Mouse (Mus musculus) right cerebral cortex, postnatal 36 days (tissue): ENCODE measurements around the gene Olfr610.
"Not testable (repeated sequence)": the region's sequence is repeated elsewhere in the genome, so short reads cannot be mapped to it uniquely, and the experiment has no call there.

ENCODE experiments used
- DNase-seq, 2 experiments: peaks; one replicate each; pipeline ENCODE4 v3.0.0; 2022; ENCODE audit warnings: low spot score in 2 of 2, mixed read lengths in 1 of 2

Gene Olfr610

GRCm38 (mm10) chr7:103512022-103512421 lies at the start of gene Olfr610:
Gene Olfr610 (minus strand): TSS chr7:103512122.
- no peak for DNase-seq

GRCm38 (mm10) chr7:103555779-103556178 lies 43.9 kb upstream of the Olfr610 start, which contains the start of gene Olfr615:
Gene Olfr615 (plus strand): TSS chr7:103556079.
- no peak for DNase-seq

- DNase-seq = no peak
These were observed 35.9 kb upstream of the Olfr610 start, which contains the start of gene Olfr613 for GRCm38 (mm10) chr7:103547774-103548173. Gene Olfr613 (plus strand): TSS chr7:103548074.

- DNase-seq = not testable (repeated sequence)
These were observed 30.7 kb upstream of the Olfr610 start, which contains the start of gene Olfr612 for GRCm38 (mm10) chr7:103542617-103543016. Gene Olfr612 (minus strand): TSS chr7:103542717.

GRCm38 (mm10) chr7:103520746-103521145 lies 8.8 kb upstream of the Olfr610 start, which contains the start of gene Olfr611:
Gene Olfr611 (minus strand): TSS chr7:103520846.
- not testable (repeated sequence) for DNase-seq

- no peak for DNase-seq
These were observed 14.0 kb downstream of the Olfr610 start, which contains the start of gene Olfr609 for GRCm38 (mm10) chr7:103497962-103498361. Gene Olfr609 (minus strand): TSS chr7:103498062.

- not testable (repeated sequence) for DNase-seq
These were observed 34.8 kb downstream of the Olfr610 start for GRCm38 (mm10) chr7:103477106-103477505.

GRCm38 (mm10) chr7:103469577-103469976 lies 42.3 kb downstream of the Olfr610 start, which contains the start of gene Olfr608:
Gene Olfr608 (plus strand): TSS chr7:103469877.
- no peak for DNase-seq

- DNase-seq = no peak
These were observed 51.3 kb downstream of the Olfr610 start for GRCm38 (mm10) chr7:103460590-103460989.
